Mouse (Mus musculus) brain, adult 2 months (tissue): ENCODE results near the gene 4932438A13Rik.

Experiments
- DNase-seq: peaks from one replicate; pipeline ENCODE4 v3.0.0; 2011; ENCODE audit warnings: low read depth, low spot score

Gene 4932438A13Rik

GRCm38 (mm10) chr3:36862721-36863275 lies at the start of gene 4932438A13Rik:
Gene 4932438A13Rik, plus strand, starts transcription at chr3:36863104.
- peak; percentile 97 for DNase-seq

- DNase-seq: no peak
These were observed 46.3 kb upstream of the 4932438A13Rik start for GRCm38 (mm10) chr3:36816633-36817032.

- DNase-seq: no peak
These were observed 43.5 kb upstream of the 4932438A13Rik start for GRCm38 (mm10) chr3:36819402-36819801.

- no peak for DNase-seq
These were observed 41.9 kb upstream of the 4932438A13Rik start for GRCm38 (mm10) chr3:36821037-36821436.

- no peak for DNase-seq
These were observed 37.8 kb upstream of the 4932438A13Rik start for GRCm38 (mm10) chr3:36825098-36825497.

GRCm38 (mm10) chr3:36825554-36825953 lies 37.4 kb upstream of the 4932438A13Rik start:
- no peak for DNase-seq

GRCm38 (mm10) chr3:36827274-36828025 lies 35.5 kb upstream of the 4932438A13Rik start:
- DNase-seq: peak; percentile 27

DNA sequence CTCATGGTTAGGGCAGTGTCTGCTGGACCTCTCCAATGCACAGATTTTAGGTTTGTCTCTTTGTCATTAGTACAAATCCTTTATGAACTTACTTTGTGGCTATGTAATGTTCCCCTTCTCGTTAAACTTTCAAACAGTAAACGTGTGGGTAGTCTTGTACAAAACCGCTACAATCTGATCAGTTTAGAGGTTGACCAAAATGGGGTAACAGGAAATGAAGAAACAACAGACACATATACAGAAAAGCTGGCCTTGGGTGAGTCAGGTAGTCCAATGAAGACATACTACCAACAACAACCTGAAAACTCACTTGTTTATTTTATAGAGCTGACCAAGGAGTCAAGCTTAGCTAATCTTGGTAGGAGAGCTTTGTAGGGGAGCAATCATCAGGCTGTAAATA lies 32.7 kb upstream of the 4932438A13Rik start:
- DNase-seq: no peak

DNA sequence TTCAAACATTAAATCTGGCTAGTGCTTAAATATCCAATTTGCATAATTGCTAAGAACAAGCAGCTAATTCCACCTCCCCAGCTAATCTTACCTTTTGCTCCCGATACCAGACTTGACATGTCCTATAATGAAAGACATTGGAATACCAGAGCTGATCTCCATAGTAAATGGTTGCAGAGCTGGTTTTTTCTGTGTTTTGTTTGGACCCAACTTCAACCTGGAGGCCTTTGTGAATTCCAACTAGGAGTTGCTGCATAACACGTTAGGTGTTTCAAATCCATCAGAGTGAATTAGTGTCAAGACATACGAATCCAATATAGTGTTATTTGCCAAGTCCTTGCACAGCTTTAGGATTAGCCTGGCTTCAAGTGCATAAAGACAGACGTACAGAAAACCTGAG lies 28.5 kb upstream of the 4932438A13Rik start:
- no peak for DNase-seq

DNA sequence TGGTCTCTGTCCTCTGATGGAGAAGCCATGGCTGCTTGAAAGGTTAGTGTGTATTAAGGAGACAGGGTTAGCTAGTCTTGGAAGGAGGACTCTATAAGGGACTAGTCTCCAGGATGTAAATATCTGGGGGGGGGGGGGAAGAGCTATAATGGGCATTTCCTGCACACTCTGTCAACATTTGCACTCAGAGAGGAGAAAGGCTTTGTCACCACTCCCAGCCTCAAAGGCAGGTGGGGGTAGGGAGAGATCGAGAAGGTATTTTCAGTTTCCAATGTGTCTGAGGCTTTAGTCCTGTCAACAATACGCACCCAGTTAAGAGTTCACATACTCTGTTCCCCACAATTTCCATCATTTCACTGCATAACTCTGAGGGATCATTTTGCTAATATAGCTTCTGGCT lies 28.1 kb upstream of the 4932438A13Rik start:
- DNase-seq: no peak

DNA sequence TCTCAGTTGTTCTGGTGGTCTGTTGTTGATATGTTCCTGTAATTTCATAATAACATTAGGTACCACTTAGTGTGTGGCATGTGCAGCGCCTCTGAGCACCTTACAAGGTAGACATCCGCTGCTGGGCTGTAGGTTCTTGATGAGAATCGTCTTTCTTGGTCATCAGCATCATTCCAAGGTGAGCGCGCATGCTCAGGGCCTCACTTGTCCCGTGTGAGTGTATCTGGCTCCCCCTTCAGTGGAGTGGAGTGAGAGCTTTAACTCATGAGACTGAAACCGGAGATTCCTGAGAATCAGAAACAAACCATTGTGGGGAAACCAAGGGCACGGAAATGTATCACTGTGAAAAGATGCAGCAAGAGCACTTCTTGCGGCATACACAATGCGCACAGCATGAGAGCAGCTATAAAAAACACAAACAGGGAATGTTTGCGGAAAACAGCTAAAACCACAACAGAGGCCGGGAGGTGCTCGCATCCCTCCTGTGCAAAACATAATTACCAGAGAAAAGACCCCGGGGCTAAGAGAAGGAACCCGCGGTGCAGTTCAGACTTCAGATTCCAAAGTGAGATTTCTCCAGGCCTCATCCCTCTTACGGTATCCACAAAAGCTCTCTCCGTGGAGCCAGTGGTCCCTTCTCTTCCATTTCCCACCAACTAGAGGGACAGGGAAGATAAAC lies 27.2 kb upstream of the 4932438A13Rik start:
- peak; percentile 54 for DNase-seq

DNA sequence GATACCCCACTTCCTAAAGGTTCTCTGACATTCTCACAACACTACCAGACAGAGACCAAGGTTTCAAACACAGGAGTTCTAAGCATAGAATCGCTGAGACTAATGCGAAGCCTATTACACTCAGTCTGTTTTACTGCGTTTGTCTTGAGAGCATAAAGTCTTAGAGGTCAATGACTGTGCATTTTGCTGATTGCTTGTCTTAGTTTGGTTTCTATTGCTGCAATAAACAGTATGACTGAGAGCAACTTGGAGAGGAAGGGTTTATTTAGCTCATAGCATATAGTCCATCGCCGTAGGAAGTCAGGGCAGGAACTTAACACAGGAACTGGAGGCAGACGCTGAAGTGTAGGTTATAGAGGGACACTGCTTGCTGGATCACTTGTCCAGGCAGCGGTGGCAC lies 26.1 kb upstream of the 4932438A13Rik start:
- DNase-seq: no peak

DNA sequence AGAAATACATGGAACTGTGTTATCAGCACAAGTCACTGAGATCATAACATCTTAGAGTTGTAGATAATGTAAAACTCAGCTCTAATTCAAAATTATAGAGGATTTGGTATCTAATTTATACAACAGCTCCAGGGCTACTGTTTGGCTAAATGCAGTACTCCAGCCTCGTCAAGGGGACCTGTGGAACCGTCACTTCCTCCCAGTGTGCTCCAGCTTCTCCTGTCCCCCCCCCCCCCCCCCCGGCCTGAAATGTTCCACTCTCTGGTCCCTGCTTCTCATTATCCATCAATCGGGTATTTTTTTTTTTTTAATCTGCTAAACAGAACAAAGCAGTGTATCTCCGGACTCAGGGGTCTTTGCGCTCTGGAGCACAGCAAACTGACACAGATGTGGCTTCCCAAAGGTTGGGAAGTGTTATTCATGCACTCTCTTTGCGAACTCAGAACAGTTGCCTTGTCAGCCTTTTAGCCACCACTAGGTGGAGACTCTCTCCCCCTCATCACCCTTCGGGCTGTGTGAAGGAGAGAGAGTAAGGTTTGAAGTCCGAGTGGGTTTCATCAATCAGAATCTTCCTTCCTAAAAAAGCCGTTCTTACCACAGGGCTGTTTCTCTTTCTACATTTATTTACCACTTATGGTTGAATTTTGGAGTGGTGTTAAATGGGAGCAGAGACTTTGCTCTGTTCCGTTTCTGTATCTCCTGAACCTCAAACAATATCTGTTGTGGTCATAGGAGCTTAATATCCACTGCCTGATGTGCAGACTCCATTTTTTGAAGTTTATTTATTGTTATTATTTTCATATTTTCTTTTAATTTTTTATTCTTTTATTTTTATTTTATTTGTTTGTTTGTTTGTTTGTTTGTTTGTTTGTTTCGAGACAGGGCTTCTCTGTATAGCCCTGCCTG lies 22.0 kb upstream of the 4932438A13Rik start:
- DNase-seq: peak; percentile 79

GRCm38 (mm10) chr3:36853733-36854440 lies 9.0 kb upstream of the 4932438A13Rik start:
- DNase-seq: no peak

- DNase-seq: no peak
These were observed 1.2 kb upstream of the 4932438A13Rik start for GRCm38 (mm10) chr3:36861411-36862410.

DNA sequence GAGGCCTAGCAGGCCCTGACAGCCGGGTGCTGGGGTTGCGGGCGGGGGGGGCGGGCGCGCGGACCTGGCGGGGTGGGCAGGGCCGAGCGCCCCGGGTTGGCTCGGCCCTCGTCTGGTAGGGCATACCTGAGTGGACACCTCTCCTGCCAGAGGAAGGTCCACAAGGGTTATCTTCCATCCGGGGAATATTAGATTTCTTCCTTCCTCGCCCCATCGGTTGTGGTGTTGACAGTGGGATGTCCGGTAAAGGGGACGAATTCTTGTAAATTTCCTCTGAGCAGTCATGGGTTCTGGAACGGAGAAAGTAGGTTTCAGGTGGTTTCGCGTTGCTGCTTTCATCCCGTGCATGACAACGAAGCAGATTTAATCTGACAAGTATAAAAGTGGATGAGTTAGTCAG lies 523 bp downstream of the 4932438A13Rik start:
- peak; percentile 26 for DNase-seq

DNA sequence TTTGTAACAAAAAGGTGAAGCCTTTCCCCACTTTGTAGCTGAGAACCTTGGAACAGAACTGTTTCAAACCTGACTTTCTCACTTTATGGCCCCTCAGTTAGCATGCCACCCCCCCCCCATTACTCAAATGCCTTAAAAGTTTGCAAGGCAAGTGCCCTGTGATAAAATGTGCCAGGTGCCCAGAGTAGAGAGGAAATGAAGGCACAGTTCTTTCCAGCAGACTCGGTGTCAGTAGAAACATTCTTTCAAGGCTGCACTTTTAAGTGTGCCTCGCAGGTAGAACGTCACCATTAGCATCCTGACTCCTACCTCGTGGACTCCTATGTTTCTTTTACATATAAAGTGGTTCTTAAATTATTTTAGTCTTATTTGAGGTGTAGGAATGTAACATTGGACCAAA lies 977 bp downstream of the 4932438A13Rik start:
- no peak for DNase-seq

GRCm38 (mm10) chr3:36864466-36864865 lies 1.6 kb downstream of the 4932438A13Rik start:
- no peak for DNase-seq

DNA sequence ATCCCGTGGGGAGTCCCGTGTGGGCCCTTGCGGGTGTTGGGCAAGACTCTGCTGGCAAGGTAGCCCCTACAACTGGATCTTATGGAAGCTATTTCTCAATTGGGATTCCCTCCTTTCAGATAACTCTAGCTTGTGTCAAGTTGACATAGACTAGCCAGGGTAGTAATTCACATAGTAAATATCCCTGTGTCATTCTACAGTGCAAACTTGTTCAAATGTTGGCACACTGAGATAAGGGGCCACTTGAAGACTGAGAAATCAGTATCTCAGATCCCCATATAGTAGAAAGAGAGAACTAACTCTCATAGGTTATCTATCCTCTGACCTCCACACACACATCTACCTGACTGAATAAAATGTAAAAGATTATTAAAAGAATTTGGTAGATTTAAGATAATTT lies 42.5 kb downstream of the 4932438A13Rik start:
- DNase-seq: no peak

DNA sequence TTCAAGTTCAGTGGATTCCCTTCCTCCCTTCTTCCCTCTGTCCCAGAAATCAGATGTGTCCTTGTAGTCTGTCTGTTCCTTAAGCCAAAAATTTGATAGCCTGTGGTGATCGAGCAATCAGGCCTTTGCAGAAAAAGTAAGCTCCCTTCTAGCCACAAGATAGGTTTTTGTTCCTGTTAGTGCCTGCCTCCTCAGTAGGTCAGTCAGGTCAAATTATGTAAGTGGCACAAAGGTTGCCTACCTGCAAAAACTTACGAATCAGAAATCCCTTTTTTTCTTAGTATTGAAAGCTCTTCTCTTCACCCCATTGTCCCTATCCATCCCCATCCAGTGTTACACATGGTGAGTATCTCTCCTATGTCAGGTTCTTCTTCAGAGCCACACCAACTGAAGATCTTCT lies 54.9 kb downstream of the 4932438A13Rik start:
- no peak for DNase-seq
